Mouse (Mus musculus) WW6 (cell line): ENCODE data around the gene Tex101.
"Not testable (repeated sequence)": the region's sequence is repeated elsewhere in the genome, so short reads cannot be mapped to it uniquely, and the experiment has no call there.

ENCODE experiments used
- DNase-seq: peaks from one replicate; pipeline ENCODE4 v3.0.0-alpha.2; 2013; ENCODE audit warnings: low read depth, low spot score

Gene Tex101

DNA sequence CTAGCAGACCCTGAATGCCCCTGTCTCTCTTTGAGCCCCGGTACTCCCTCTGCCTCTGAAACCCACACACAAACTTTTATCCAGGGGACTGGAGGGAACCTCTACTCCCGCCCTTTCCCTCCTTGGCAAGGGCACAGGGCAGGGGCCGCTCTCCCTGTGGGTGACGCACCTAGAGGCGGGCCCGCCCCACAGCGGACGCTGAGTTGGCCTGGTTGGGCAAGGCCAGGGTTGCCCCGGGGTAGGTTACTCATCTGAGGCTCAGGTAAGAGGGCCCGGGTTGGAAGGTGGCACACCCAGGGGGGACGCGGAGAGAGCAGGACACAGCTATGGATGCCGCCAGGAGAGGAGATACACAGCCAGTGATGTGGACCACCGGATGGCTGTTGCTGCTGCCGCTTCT, 40.2 kb downstream of the Tex101 start, which contains the start of gene Lypd3:
Gene Lypd3 (plus strand): TSS at position 287 of the 400 bp plus-strand sequence.
- DNase-seq, result no peak

DNA sequence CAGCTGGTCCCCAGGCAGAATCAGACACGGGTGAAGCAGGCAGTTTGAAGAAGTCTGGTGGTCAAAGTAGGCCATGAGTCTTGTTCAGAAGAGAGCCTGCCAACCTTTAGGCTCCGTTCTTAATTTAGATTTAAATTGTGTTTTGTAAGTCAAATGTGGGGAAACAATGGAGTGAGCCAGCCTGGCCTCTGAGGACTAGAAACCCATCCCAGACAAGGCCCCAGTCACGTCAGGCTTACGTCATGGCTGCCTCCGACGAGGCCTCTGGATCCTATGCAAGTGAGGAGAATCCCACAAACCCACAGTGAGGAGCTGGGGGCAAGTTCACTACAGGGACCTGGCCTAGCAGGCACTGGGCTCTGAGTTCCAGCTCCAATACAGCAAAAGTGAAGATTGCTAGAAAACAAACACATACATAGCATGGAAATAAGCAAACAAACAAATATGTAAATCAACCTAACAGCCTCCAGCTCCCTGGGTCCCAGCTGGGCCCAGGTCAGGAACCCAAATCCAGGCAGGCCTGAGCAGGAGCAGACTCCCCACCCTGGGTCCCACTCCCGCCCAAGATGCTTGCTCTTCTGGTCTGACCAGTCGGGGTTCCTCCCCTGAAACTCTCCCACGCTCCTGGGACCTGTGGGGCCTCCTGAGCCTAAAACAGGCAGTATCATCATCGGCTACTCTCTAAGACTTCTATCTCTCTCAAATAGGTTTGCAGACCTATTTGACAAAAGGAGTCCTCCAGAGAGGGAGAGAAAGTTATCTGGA, 46.2 kb downstream of the Tex101 start:
- DNase-seq, result no peak

- no peak for DNase-seq
These were observed 46.8 kb downstream of the Tex101 start for GRCm38 (mm10) chr7:24629672-24630071.

GRCm38 (mm10) chr7:24628685-24629610, 47.5 kb downstream of the Tex101 start:
- no peak for DNase-seq

DNA sequence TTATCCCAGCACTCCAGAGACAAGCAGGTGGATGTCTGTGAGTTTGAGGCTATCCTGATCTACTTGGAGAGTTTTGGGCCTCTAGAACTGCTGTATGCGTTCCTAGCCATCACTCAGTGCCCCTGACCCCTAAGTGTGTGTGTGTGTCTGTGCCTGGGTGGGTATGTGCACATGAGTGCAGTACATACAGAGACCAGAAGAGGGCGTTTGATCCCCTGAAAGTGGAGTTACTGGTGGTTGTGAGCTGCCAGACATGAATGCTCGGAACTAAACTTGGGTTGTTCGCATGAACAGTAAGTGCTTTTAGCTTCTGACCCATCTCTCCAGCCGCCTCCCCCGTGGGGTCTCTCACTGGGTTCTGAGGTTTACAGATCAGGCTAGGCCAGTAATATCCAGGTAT, 53.5 kb downstream of the Tex101 start:
- DNase-seq, result no peak

- no peak for DNase-seq
These were observed 55.3 kb downstream of the Tex101 start for GRCm38 (mm10) chr7:24621193-24621592.

- DNase-seq, result no peak
These were observed 56.6 kb downstream of the Tex101 start for GRCm38 (mm10) chr7:24619671-24620397.

DNA sequence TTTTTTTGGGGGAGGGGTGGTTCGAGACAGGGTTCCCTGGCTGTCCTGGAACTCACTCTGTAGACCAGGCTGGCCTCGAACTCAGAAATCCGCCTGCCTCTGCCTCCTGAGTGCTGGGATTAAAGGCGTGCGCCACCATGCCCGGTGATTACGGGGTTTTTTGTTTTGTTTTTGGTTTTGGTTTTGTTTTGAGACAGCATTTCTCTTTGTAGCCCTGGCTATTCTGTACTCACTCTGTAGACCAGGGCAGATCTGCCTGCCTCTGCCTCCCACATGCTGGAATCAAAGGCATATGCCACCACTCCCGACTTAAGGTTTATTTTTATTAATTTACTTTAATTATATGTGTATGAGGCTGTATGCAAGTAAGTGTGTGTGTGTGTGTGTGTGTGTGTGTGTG, 58.1 kb downstream of the Tex101 start:
- DNase-seq, result not testable (repeated sequence)
